Mouse (Mus musculus) limb, embryonic 11.5 days (tissue): ENCODE results near the gene Rnf10. TPM values are rescaled to one million over a fixed set of nuclear protein-coding genes. Genes with fewer than 3 reads are reported as not detected.

Source experiments
- ATAC-seq: fragments of 200-750 bp; cut with Nextera tagmentation; 2 replicates; pipeline ENCODE4 v1.8.0; 2017; ENCODE audit warnings: low read depth; ENCODE audit not compliant: insufficient number of reproducible peaks, low FRiP score, low TSS enrichment
- DNase-seq: peaks from one replicate; pipeline ENCODE4 v3.0.0-alpha.2; 2015; ENCODE audit warnings: low spot score
- H3K27ac ChIP-seq: fragments of 300-500 bp; sonication (generic); replicated peaks from 2 replicates; pipeline ENCODE4 v1.5.1; 2014; ENCODE audit warnings: low read depth, mild to moderate bottlenecking, low read length
- H3K27me3 ChIP-seq: fragments of 300-500 bp; sonication (generic); 2 replicates; pipeline ENCODE4 v1.6.1; 2014; ENCODE audit warnings: mild to moderate bottlenecking, low read length, mixed read lengths; ENCODE audit not compliant: control insufficient read depth, insufficient read depth
- H3K36me3 ChIP-seq: fragments of 300-500 bp; sonication (generic); 2 replicates; pipeline ENCODE4 v1.6.1; 2014; ENCODE audit warnings: mild to moderate bottlenecking, low read length, moderate library complexity, mixed read lengths; ENCODE audit not compliant: control insufficient read depth, insufficient read depth
- H3K4me1 ChIP-seq: fragments of 300-500 bp; sonication (generic); 2 replicates; pipeline ENCODE4 v1.6.1; 2014; ENCODE audit warnings: low read length, mixed read lengths; ENCODE audit not compliant: control insufficient read depth, insufficient read depth
- H3K4me2 ChIP-seq: fragments of 300-500 bp; sonication (generic); 2 replicates; pipeline ENCODE4 v1.6.1; 2014; ENCODE audit warnings: low read depth, mild to moderate bottlenecking, moderate library complexity; ENCODE audit not compliant: severe bottlenecking
- H3K4me3 ChIP-seq: fragments of 300-500 bp; sonication (generic); 2 replicates; pipeline ENCODE4 v1.5.1; 2014; ENCODE audit warnings: low read depth, low read length
- H3K9ac ChIP-seq: fragments of 300-500 bp; sonication (generic); 2 replicates; pipeline ENCODE4 v1.6.1; 2014; ENCODE audit warnings: mild to moderate bottlenecking, low read length
- H3K9me3 ChIP-seq: fragments of 300-500 bp; sonication (generic); 2 replicates; pipeline ENCODE4 v1.6.1; 2016; ENCODE audit warnings: low read length; ENCODE audit not compliant: control insufficient read depth
- WGBS: fragments of 180-500 bp; shearing (Covaris S2); extraction: QIAGEN DNeasy Blood & Tissue Kit; methylation state at CpG from one replicate; pipeline ENCODE4 v1.1.7; 2014; 5-methylcytosine and 5-hydroxymethylcytosine counted together
- polyA plus RNA-seq: library from polyadenylated mRNA; unstranded; fragments of >200 nt; fragmentation: Nextera tagmentation; extraction: Ambion mirVana; gene quantifications from 2 replicates; pipeline ENCODE4 v1.2.1, GENCODE M21; 2014

The Rnf10 gene
- polyA plus RNA-seq, 1 experiment from 2014 or later = 77.5 TPM

GRCm38 (mm10) chr5:115269969-115270368, 2.7 kb downstream of the Rnf10 start:
- 96% methylated on average over 1 of the region's 1 CpGs for WGBS

GRCm38 (mm10) chr5:115268266-115268665, 4.4 kb downstream of the Rnf10 start:
- WGBS = 78% methylated on average over 3 of the region's 3 CpGs
- Histone ChIP-seq H3K27ac (no peak overlapping the region), H3K9me3 (no peaks in the 10 kb centered on the region), H3K9ac (no peak overlapping the region), H3K27me3 (no peaks in the 10 kb centered on the region), H3K4me2 (no peak overlapping the region), H3K4me1 (peaks cover 7% of the 10 kb centered on the region), H3K36me3 (peaks cover 4% of the 10 kb centered on the region), H3K4me3 (no peak overlapping the region)
- ATAC-seq (no peak), DNase-seq (no peak)

More at GRCm38 (mm10) chr5:115269969-115270368, 2.7 kb downstream of the Rnf10 start:
- H3K27ac ChIP-seq = no peak overlapping the region
- H3K36me3 ChIP-seq = peaks cover 4% of the 10 kb centered on the region
- ATAC-seq (no peak), DNase-seq (no peak)
- H3K9me3 ChIP-seq = no peaks in the 10 kb centered on the region
- H3K4me1 ChIP-seq = peaks cover 7% of the 10 kb centered on the region
- H3K27me3 ChIP-seq = no peaks in the 10 kb centered on the region
- H3K4me2 ChIP-seq = no peak overlapping the region
- H3K9ac ChIP-seq = no peak overlapping the region
- H3K4me3 ChIP-seq = no peak overlapping the region

GRCm38 (mm10) chr5:115267469-115268045, 5.1 kb downstream of the Rnf10 start:
- Histone ChIP-seq H3K27me3 (no peaks in the 10 kb centered on the region), H3K4me2 (no peak overlapping the region), H3K4me1 (peaks cover 7% of the 10 kb centered on the region), H3K9me3 (no peaks in the 10 kb centered on the region), H3K4me3 (no peak overlapping the region), H3K27ac (no peak overlapping the region; the same call in 1 of the 2 replicates), H3K9ac (no peak overlapping the region), H3K36me3 (peaks cover 7% of the 10 kb centered on the region)
- ATAC-seq (no peak), DNase-seq (no peak)
- WGBS = 86% methylated on average over 3 of the region's 3 CpGs

- 89% methylated on average over 8 of the region's 8 CpGs for WGBS
- ATAC-seq = no peak
- no peaks in the 10 kb centered on the region for H3K27me3 ChIP-seq
- 0 out of 2 replicates have a peak overlapping the region, but pooled peaks have one; percentile 6 for H3K27ac ChIP-seq
- no peak overlapping the region for H3K4me2 ChIP-seq
- H3K9me3 ChIP-seq = no peaks in the 10 kb centered on the region
- H3K9ac ChIP-seq = no peak overlapping the region
- no peak for DNase-seq
- H3K4me1 ChIP-seq = peaks cover 7% of the 10 kb centered on the region
- no peak overlapping the region for H3K4me3 ChIP-seq
- H3K36me3 ChIP-seq = peaks cover 7% of the 10 kb centered on the region
Measured at GRCm38 (mm10) chr5:115266787-115267468, 5.8 kb downstream of the Rnf10 start.

GRCm38 (mm10) chr5:115266340-115266739, 6.4 kb downstream of the Rnf10 start:
- no peak overlapping the region for H3K4me3 ChIP-seq

GRCm38 (mm10) chr5:115262502-115263291, 10.0 kb downstream of the Rnf10 start:
- H3K27ac ChIP-seq = no peak overlapping the region
- peaks cover 19% of the 10 kb centered on the region for H3K36me3 ChIP-seq
- ATAC-seq (no peak), DNase-seq (no peak)
- H3K27me3 ChIP-seq = no peaks in the 10 kb centered on the region
- H3K9me3 ChIP-seq = no peaks in the 10 kb centered on the region
- no peak overlapping the region for H3K9ac ChIP-seq
- H3K4me2 ChIP-seq = no peak overlapping the region
- WGBS = 92% methylated on average over 14 of the region's 14 CpGs
- peaks cover 4% of the 10 kb centered on the region; the same call in 1 of the 2 replicates for H3K4me1 ChIP-seq
- H3K4me3 ChIP-seq = no peak overlapping the region

More at GRCm38 (mm10) chr5:115266340-115266739, 6.4 kb downstream of the Rnf10 start:
- DNase-seq = no peak
- Histone ChIP-seq H3K27me3 (no peaks in the 10 kb centered on the region), H3K9me3 (no peaks in the 10 kb centered on the region), H3K9ac (no peak overlapping the region), H3K36me3 (peaks cover 7% of the 10 kb centered on the region), H3K4me1 (peaks cover 7% of the 10 kb centered on the region), H3K4me2 (0 out of 2 replicates have a peak overlapping the region, but pooled peaks have one; percentile 10), H3K27ac (0 out of 2 replicates have a peak overlapping the region, but pooled peaks have one; percentile 6)
- WGBS = 88% methylated on average over 5 of the region's 5 CpGs
- ATAC-seq = no peak

- Histone ChIP-seq H3K4me3 (no peak overlapping the region), H3K4me1 (peaks cover 4% of the 10 kb centered on the region; the same call in 1 of the 2 replicates), H3K9me3 (no peaks in the 10 kb centered on the region), H3K9ac (no peak overlapping the region), H3K27me3 (no peaks in the 10 kb centered on the region), H3K4me2 (no peak overlapping the region), H3K27ac (no peak overlapping the region), H3K36me3 (peaks cover 23% of the 10 kb centered on the region)
- DNase-seq (no peak), ATAC-seq (no peak)
- 87% methylated on average over 1 of the region's 1 CpGs for WGBS
Measured at GRCm38 (mm10) chr5:115261880-115262279, 10.8 kb downstream of the Rnf10 start.

GRCm38 (mm10) chr5:115261141-115261540, 11.6 kb downstream of the Rnf10 start:
- no peak for DNase-seq
- Histone ChIP-seq H3K9ac (no peak overlapping the region), H3K4me3 (no peak overlapping the region), H3K36me3 (peaks cover 26% of the 10 kb centered on the region), H3K9me3 (no peaks in the 10 kb centered on the region), H3K27ac (no peak overlapping the region), H3K4me1 (peaks cover 1% of the 10 kb centered on the region; the same call in 1 of the 2 replicates), H3K4me2 (no peak overlapping the region), H3K27me3 (no peaks in the 10 kb centered on the region)
- no peak for ATAC-seq
- 89% methylated on average over 8 of the region's 8 CpGs for WGBS
